Mouse (Mus musculus) cerebellum, postnatal 14 days (tissue): Measurements from ENCODE around the gene Cpox.

ENCODE experiments used
- DNase-seq, 2 experiments: peaks; one replicate each; pipeline ENCODE4 v3.0.0; 2021; ENCODE audit warnings: mixed read lengths in 2 of 2

The Cpox gene

DNA sequence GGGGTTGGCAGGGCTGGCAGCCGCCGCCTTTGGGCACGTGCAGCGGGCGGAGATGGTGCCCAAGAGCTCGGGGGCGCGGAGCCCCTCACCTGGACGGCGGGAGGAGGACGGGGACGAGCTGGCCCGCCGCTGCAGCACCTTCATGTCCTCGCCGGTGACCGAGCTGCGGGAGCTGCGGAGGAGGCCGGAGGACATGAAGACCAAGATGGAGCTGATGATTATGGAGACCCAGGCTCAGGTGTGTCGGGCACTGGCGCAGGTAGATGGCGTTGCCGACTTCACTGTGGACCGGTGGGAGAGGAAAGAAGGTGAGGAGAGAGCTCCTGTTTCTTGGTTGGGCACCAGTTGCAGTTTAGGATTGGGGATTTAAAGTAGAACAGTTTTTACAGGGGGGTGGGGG, 551 bp downstream of the Cpox start:
- no peak for DNase-seq

DNA sequence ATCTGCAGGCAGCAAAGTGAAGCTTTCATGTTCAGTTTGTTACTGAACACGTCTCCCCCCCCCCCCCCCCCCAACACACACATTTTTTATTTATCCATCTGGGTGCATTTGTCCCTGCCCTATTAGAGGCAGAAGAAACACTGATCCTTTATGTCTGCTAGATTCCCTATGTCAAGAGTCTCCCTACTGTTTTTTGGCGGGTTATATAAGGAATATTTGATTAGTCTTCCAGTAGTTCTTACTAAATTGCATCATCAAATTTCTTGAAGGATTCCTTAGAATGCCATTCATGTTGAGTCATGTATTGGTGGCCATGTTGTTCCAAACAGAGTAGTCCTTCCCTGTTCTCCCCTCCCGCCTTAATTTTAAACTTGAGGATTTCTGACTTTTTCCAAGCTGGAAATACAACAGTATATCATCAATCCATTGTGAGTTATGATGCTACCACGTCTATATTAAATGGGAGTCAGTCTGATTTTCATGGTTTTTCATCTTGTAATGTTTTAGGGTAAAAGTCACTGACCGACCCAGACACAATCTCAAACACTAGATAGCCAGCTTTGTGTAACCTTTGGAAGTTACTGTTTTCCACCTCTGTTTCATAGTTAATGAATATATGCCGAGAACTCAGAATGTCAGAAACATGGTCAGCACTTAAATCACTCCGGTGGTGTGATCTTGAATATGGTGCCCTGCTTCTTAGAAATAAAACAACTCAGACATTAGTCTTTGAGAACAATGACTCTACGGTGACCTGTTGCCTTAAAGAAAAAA, 1.3 kb downstream of the Cpox start:
- DNase-seq = no peak

DNA sequence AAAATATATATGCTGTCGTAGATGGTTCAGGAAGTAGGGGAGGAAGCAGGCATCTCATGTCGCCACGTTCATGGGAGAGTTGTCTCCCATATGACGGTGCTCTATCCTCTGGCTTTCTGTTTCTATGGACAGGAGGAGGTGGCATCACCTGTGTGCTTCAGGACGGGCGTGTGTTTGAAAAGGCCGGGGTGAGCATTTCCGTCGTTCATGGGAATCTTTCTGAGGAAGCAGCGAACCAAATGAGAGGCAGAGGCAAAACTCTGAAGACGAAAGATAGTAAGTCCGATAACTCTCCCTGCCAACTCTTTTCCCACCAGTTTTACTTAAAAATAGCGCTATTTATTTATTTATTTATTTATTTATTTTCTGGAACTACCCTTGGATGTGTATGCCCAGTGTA, 2.3 kb downstream of the Cpox start:
- DNase-seq = no peak

DNA sequence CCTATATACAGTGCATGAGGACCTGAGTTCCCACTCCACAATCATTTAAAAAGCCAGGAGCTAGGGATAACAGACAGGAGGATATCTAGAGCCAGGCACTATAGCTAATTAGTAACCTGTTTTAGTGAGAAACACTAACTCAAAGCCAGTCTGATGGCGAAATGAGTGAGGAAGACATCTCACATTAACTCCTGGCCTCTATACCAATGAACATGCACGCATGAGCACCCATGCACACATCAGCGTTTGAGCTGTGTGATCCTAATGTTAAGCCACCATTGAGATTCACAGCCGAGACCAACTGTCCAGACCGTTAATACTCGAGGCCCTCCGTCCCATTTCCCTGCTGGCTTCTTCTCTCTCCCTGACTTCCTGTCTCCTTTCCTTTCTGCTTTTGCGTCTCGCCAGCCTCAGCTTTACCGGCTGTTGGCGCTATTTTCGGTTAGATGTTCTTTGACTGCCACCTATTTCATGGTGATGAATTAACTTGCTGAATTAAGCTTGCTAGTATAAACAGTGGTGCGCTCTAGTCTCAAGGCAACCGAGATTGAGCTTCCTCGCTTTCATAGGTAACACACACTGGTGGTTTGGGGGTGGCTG, 3.8 kb downstream of the Cpox start:
- DNase-seq = no peak

DNA sequence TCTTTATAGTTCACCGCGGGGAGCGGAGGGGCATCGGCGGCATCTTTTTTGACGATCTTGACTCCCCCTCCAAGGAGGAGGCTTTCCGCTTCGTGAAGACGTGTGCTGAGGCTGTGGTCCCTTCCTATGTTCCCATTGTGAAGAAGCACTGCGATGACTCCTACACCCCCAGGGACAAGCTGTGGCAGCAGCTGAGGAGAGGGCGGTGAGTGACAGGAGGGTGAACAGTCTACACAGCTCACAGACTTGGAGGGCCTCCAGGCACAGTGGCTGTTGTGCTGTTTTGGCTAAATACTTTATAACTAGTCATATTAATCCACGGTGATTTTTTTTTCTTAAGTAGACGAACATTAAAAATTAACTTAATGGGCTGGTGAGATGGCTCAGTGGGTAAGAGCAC, 5.2 kb downstream of the Cpox start:
- no peak for DNase-seq

DNA sequence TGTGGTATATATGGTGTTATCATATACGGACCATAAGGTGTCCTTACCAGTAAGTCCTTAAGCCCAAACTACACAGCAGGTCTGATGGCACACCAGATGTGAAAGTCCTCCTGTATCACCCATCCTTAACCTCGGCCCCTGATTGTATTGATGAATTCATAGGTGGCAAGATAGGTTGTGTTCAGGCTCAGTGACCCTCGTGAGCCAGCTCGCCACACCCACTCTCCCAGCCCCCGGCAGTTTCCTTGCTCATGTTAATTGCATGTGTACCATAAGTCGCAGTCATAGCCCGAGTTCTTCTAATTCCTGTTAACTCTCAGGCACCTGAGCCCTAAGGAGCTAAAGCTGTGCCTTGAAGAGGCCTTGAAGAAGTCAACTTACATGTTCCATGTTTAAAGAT, 6.1 kb downstream of the Cpox start:
- no peak for DNase-seq

DNA sequence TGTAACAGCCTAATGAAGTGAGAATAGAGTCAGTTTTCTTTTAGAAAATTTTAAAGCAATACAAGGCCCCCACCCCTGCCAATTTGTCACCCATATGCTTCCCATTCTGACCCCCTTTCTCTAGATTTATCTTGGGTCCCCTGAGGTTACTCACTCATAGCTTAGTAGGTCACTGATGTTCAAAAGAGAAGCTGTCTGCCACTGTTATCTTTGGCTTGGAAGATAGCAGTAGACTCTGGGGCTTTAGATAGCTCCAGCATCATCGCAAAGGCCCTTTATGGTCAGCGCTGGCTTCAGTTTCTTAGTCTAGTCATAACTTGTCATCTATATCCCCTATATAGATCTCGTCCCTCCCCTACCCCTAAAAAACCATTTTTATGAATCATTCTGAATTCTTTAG, 6.5 kb downstream of the Cpox start:
- DNase-seq = no peak

DNA sequence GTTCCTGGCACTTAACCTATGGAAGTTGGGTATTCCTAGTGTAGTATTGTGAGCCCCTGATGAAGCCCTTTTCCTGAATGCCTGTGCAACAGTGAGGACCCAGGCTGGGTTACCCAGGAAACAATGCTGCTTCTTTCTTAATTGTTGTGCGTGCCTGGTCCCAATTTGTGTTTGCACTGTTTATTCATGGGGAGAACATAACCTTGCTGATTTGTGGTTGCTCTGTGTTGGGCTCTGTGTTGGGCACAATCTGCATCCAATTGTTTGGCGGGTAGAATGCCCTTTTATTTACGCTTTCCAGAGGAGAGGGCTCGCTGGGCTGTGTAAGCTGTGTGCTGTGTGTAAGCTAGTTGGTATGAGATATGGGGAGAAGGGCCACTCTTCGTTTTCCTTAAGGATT, 7.4 kb downstream of the Cpox start:
- DNase-seq = no peak

DNA sequence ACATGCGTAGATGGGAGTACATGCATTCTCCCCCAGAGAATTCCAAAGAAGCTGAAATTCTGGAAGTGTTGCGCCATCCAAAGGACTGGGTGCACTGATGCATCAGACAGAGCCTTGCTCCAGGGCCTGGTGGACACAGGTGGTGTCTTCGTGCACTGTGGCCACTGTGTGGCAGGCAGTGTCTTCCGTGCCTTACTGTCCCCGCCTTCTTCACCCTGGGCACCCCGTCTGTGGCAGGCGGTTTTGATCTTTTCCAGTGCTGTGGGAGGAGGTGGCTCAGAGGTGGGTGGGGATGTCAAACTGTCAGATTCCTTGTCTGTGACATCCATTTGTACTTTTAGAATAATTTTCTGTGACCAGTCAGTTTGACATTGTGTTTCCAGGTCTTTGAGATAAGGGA, 8.6 kb downstream of the Cpox start:
- no peak for DNase-seq

DNA sequence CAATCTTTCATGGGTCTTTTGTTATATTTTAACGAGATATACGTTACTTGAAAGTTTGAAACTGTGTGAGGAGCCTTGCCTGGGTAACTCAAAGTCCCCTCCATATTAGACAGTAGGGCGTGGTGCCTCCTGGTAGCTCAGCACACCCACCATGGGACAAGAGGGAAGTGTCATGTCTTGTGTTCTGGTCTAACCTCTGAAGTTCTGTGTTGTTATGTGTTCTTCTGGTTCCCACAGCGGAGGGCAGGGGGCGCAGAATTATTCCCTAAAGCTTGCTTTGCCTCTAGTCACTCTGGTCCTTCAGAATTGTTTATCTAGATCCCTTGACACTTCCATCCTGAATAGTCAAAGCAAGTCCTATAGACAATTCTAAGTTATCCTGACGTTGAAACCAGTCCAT, 12.0 kb downstream of the Cpox start:
- DNase-seq = no peak

DNA sequence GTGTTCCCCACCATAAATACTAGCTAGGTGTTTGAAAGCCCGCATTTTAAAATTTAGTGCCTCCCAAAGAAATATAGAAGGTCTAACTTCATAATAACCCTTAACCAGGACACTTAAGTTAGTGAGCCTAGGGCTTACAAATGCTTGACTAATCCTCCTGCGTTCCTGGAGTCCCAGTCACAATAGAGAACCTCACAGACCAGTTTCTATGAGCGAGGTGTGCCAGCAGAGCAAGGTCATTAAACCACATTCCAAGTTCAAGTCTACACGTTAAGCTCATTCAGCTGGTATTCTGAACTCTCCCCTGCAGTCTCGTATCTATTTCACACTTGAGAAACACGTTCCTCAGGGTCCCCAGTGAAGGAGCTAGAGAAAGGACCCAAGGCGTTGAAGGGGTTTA, 12.8 kb downstream of the Cpox start:
- DNase-seq = no peak

DNA sequence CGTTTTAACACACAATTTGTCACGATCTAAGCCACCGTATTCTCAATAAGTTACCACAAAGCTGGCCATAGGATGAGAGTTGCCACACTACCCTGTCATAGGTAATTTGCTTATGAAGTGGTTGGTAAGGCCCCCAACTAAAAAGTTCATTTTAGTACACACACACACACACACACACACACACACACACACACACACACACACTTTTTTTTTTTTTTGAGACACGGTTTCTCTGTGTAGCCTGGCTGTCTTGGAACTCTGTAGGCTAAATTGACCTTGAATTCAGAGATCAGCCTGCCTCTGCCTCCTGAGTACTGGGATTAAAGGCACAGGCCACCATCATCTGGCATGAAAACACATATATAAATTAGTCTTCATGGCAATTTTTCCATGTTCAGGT, 13.8 kb downstream of the Cpox start:
- DNase-seq = no peak

DNA sequence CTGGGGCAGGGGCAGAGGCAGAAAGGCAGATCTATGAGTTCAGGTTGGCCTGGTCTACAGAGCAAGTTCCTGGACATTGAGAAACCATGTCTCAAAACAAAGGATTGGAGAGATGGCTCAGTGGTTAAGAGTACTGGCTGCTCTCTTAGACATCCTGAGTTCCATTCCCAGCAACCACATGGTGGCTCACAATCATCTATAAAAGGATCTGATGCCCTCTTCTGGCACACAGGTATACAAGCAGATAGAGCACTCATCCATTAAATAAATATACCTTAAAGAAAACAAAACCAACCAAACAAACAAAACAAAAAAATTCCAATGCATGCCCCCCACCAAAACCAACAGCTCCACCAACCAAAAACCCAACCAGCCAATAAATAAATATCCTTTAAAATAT, 14.4 kb downstream of the Cpox start:
- no peak for DNase-seq

DNA sequence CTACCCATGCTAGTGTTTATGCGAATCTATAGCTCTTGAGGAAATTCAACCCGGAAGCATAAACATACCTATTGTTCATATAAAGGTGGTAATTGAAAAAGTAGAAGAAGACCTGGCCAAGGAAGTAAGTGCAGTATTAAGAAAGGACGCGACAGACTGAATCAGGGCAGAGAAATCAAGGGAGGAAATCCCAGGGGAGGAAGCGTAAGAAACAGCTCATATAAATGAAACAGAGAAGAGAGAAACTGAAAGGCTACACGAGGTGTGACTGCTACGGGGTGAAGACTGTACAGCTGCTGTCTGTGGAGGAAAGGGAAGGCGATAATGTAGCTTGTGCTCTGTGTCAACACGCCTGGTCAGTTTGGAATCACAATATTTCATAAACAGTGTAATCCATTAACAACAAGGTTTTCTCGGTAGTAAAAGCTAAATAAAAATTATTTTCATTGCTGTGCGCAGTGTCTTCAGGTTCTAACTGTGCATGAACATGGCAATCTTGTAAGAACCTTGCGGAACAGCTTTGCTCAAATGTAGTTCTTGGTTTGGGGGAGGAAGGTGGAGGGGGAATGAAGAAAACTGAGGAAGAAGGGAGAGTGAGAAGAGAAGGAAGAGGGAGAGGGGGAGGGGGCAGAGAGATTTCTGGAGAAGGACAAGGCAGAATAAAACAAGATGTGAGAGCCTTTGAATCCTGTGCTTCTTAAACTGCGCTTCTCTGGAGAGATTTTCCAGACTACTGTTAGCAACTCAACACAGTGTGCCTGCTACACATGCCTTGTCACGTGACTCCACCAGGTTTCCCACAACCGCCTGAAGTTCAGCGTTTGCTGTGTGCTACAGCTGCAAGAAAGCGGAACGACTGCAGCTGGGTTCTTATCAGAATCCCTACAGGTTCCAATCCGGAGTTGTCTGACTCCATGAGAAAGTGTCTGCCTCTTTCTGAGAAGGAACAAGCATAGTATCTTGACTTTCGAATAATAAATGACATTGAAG, 15.8 kb downstream of the Cpox start:
- DNase-seq = no peak

DNA sequence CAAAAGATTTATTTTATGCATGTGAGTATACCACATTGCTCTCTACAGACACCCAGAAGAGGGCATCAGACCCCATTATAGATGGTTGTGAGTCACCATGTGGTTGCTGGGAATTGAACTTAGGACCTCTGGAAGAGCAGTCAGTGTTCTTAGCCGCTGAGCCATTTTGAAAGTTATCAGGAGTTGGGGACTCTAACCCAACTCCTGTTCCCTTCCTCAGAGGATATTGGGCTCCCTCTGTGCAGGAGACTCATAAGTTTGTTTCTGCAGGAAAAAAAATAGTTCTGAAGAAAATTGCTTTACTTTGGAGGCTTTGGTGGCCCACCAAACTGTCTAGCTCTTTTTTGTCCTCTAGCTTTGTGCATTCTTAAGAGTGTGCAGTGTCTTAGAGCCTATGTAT, 18.4 kb downstream of the Cpox start:
- DNase-seq = no peak

DNA sequence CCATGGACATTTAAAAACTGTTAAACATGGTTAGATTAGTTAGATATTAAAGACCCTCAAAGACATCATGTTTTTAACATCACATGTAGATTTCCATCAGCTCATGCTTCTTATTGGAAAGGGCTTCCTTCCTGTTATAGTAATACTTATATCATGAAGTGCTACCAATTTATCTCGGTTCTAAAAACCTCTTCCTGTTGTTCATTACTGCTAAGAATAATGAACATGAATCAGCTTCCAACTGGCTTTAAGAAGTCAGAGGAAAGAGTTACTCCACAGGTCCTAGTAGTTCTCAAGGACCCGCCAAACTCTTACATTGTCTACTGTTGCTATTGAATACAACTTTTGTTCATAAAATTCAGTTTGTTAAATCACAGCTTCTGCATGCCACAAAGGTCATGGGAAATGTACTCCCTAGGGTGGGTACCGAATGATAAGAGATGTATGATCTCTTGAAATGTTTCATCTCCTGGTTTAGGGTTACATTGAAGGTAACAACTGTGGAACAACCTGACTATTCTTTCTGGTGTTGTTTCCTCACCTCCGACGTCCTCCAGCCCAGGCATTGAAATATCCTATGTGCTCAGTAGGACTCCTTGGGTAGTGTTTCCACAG, 19.6 kb downstream of the Cpox start:
- no peak for DNase-seq

DNA sequence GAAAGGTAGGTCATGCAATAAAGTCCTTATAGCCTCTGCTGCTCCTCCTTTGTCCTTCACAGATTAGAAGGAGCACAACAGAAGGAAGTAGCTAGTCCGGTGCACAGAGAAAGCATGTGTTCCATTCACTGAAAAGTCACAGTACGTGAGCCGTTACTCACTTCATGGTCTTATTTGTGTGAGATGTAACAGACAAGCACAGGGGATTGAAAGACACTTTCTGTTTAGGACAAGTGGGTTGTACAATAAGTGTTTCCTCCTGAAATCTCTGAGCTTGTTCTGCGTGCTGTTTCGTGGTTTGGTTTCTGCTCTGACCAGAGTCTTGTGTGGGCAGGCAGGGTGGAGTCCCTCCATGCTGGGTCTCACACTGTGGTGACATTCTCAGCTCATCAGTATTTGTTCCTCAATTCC, 20.2 kb downstream of the Cpox start:
- no peak for DNase-seq

DNA sequence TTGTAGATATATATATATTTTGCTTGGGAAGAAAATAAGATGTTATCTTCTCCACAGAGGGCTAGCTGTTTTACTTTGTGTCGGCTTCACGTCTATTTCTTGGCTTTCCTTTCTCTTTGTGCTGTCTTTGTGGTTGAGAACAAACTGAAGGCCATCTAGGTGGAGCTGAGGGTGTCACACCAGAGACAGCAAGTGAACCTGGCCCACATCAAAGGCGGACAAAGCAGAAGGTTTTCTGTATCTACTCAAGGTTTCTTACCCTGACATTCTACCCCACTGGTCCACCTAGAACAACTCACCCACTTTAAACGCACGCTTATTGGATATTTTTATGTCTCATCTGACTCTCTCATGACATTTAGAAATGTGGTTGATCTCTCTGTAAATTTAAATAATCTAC, 24.0 kb downstream of the Cpox start:
- no peak for DNase-seq

DNA sequence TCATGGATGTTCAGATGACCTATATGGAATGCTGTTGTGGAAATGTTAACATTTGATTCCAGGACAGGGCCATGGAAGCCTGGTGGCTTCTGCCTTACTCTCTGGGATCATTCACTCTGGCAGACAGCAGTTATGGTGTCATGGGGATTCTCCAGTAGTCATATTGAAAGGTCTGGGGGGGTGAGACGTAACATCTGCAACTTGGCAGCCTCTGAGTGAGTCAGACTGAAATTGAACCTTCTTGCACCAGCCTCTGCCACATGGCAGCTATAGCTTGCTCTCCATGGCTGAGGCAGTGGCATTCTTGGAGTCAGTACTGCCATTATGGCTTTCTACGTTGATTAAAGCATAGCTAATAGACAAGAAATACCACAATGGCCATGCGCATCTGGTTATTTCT, 26.7 kb downstream of the Cpox start:
- DNase-seq = no peak

DNA sequence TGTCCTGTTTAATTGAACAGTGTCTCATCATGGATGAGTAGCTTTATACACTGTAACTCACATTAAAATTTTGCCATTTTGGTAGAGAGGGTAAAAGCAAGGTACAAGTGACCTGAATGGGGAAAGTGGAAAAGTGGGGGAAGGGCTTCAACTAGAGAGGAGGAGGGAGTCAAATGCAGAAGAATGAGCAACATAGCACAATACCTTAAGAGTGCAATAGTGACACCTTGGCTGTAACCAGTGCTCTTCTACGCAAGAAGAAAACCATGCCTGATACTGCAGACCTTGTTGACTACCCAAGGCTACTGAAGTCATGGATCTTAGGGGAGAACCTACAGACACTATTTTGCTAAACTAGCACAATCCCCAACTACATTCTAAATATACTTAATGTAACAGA, 27.2 kb downstream of the Cpox start:
- no peak for DNase-seq

DNA sequence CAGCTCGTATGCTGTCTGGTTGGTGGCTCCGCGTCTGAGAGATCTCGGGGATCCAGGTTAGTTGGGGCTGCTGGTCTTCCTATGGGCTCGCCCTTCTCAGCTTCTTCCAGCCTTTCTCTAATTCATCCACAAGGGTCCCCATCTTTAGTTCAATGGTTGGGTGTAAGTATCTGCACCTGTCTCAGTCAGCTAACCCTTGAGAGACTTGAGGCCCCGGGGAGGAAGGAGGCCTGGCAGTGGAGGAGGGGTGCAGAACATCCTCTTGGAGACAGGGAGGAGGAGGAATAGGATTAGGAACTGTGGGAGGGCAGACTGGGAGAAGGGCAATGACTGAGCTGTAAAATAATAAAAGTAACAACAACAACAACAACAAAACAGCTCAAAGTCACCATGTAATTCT, 30.1 kb downstream of the Cpox start:
- DNase-seq = no peak

DNA sequence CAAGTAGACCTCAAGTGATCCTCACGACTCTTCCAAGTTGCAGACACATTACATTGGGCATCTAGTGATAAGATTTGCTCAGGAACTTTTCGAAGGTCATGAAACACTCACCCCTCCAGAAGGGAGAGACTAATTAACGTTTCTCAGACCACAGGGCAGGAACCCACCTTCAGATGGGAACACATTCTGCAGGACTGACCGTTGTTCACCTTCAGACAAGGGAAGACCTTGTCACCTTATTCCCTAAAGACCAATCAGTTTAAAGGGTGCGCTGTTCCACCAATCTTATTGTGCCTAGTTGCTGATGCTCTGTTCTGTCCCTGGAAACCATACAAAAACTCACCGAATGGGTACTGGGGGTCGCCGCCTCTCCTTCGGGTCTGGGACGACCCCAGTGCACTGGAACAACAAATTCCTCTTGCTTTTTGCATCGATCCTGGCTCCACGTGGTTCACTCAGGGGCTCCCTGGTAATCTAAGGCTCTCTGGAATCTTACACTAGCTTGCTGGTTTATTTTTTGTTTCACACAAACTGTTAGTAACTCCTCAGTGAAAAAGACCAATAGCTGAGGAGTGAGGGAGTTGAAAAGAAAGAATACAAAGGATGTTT, 30.8 kb downstream of the Cpox start:
- no peak for DNase-seq

DNA sequence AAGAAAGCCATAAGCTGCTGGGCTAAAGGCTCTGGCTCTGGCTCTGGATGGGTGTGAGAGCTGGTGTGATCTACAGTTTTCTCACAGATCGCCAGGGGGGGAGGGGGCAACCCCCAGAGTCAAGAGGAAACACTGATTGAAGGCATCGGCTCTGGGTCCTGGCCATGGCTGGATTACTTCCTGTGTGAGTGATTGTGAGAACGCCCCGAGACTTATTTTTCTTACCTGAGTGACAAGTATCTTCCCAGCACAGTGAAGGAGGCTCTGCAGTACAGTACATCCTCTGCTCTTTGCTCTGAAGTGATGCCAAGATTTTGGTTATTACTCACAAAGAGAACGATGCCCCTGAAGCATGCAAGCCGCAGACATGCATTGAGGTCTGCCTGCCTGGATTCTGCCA, 31.7 kb downstream of the Cpox start:
- no peak for DNase-seq
